Mouse (Mus musculus): ENCODE data around the gene P2ry6.

- TF ChIP-seq GATA1 (IDR thresholded peaks at IDR 0.05; ENCODE audit: borderline replicate concordance, low read length) (no peak), FLI1 (IDR thresholded peaks at IDR 0.05; ENCODE audit: low read length) (no peak)
Observed at GRCm38 (mm10) chr7:100931926-100932480, 42.4 kb downstream of the P2ry6 start, which contains the start of gene Arhgef17.

Data from megakaryocyte, embryonic 14.5 days (primary cell).